Mouse (Mus musculus) activated CD4-positive, CD25-positive, alpha-beta regulatory T cell, adult 4 months (primary cell): Measurements from ENCODE around the gene Gm49393. TPM values are rescaled to one million over a fixed set of nuclear protein-coding genes. Genes with fewer than 3 reads are reported as not detected.
A peak's percentile ranks its signal among the peaks of the same experiment; 100 is the strongest.
"Not testable (repeated sequence)": the region's sequence is repeated elsewhere in the genome, so short reads cannot be mapped to it uniquely, and the experiment has no call there.

ENCODE experiments used
- ATAC-seq: one replicate; pipeline ENCODE4 v1.8.0; 2017
- polyA plus RNA-seq, 2 experiments: library from polyadenylated mRNA; unstranded; fragments of 100-300 nt; shearing (Covaris generic); gene quantifications; one replicate each; pipeline ENCODE4 v1.2.1; 2017

Gene Gm49393
- polyA plus RNA-seq = not detected

DNA sequence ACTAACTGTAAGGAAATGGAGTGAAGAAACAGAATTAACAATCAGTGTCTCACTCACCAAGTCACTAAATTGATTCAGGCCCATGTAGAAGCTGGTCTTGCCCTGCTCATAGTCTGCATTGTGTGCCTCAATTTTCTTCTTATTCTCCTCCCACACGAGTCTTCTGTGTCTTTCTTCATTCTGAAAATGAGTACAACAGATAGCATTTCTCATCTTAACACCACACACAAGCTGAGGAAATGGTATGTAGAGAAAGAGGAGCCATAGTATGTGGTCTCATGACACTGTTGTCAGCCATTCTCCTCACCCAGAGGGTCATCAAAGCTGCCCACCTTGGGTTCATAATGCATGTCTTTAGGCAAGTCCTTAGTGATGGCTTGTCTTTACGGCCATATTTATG is at the start of gene Gm49393:
TSS of gene Gm49393 (minus strand) at position 101 of the 400 bp plus-strand sequence.
- not testable (repeated sequence) for ATAC-seq

GRCm38 (mm10) chr13:60972319-60972718 is 36.9 kb upstream of the Gm49393 start:
- not testable (repeated sequence) for ATAC-seq

DNA sequence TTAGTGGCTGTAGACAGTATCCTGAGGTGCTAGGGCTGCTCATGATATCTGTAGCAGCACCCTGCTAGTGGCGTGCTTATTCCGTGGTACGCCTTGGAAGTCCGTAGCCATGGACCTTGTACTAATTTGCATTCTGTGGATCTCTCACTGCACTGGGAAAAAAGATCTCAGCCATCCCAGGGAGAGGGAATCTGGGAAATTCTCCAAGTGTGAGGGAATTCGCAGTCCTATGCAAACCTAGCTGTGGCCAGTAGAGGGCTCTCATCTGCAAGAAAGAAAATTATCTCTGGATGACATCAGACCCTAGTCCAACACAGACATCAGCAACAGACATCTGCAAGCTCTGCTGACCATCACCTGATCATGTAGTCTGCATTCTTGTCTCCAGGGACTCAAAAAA is 28.6 kb upstream of the Gm49393 start:
- ATAC-seq = not testable (repeated sequence)

GRCm38 (mm10) chr13:60961706-60962105 is 26.3 kb upstream of the Gm49393 start:
- ATAC-seq = no peak

- not testable (repeated sequence) for ATAC-seq
Observed at GRCm38 (mm10) chr13:60941884-60942283, 6.5 kb upstream of the Gm49393 start, which contains the start of gene Tpbpa. Gene Tpbpa (minus strand): TSS chr13:60941984.

- peak; percentile 96 for ATAC-seq
Observed at GRCm38 (mm10) chr13:60936500-60936901, 1.1 kb upstream of the Gm49393 start, which contains the start of the genes Gm49391 and Ctla2a. Gene Gm49391 (minus strand): TSS chr13:60936571. Gene Ctla2a (minus strand): TSS chr13:60936625.

- not testable (repeated sequence) for ATAC-seq
Observed at GRCm38 (mm10) chr13:60904780-60905179, 30.6 kb downstream of the Gm49393 start, which contains the start of gene Tpbpb. Gene Tpbpb (minus strand): TSS chr13:60904880.

- ATAC-seq = peak; percentile 99
Observed at GRCm38 (mm10) chr13:60897328-60897727, 38.1 kb downstream of the Gm49393 start, which contains the start of gene Ctla2b. Gene Ctla2b (minus strand): TSS chr13:60897447.

DNA sequence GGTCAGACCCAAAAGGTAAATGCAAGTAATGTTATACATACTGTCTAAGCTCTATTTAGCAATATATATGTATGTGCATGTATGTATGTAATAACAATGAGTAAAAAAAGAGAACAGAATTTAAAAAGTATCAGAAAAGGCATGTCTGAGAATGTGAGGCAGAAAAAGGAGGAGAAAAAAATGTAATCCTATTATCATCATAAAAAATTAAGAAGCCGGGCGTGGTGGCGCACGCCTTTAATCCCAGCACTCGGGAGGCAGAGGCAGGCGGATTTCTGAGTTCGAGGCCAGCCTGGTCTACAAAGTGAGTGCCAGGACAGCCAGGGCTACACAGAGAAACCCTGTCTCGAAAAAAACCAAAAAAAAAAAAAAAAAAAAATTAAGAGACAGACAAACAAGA is 38.6 kb downstream of the Gm49393 start, which contains the start of gene Gm49392:
TSS of gene Gm49392 (minus strand) at position 101 of the 400 bp plus-strand sequence.
- ATAC-seq = not testable (repeated sequence)

GRCm38 (mm10) chr13:60895406-60896160 is 39.8 kb downstream of the Gm49393 start:
- ATAC-seq = no peak

DNA sequence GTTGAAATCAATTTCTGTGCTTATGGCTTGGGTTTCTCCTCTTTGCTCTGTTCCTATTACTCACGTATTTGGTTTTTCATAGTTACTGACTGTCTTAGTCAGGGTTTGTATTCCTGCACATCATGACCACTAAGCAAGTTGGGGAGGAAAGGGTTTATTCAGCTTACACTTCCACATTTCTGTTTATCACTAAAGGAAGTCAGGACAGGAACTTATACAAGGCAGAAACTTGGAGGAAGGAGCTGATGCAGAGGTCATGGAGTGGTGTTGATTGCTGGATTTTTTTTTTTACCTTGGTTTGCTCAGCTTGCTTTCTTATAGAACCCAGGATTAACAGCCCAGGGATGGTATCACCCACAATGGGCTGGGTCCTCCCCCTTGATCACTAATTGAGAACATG is 43.1 kb downstream of the Gm49393 start:
- no peak for ATAC-seq

GRCm38 (mm10) chr13:60864281-60864680 is 71.1 kb downstream of the Gm49393 start, which contains the start of gene 4930486L24Rik:
Gene 4930486L24Rik (minus strand): TSS chr13:60864475.
- no peak for ATAC-seq

DNA sequence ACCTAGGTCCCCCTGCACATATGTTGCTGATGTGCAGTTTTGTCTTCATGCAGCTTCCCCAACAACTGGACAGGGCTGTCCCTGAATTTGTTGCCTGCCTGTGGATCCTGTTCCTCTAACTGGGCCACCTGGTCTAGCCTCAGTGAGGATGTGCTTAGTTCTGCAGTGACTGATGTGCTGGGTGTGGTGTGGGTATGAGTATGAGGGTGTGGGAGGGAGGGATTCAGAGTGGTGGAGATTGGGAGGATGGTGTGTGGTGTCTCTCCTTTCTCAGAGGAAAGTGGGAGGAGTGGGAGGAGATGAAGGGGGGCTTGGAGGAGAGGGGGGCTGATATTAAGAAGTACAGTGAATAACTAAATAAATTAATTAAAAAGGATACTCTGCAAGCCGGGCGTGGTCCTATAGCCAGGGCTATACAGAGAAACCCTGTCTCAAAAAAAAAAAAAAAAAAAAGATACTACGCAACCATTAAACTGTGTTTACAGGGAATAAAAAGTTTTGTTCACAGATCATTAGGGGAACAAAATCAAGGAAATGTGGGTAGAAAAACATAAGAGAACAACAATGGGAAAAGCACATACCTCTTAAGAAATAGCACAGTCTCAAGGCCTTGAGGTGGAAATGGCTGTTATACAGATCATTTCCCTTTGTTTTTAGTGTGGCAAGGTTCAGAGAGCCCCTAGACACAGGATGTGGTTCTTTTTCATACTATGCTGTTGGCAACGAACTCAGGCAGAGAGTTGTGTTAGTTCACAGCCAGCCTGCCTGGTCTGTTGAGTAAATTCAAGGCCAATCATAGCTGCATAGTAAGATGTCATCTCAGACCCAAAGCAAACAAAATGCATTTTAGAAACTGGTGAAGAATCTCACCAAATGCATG is 86.9 kb downstream of the Gm49393 start:
- ATAC-seq = peak; percentile 98

- no peak for ATAC-seq
Observed at GRCm38 (mm10) chr13:60843153-60843552, 92.2 kb downstream of the Gm49393 start.

DNA sequence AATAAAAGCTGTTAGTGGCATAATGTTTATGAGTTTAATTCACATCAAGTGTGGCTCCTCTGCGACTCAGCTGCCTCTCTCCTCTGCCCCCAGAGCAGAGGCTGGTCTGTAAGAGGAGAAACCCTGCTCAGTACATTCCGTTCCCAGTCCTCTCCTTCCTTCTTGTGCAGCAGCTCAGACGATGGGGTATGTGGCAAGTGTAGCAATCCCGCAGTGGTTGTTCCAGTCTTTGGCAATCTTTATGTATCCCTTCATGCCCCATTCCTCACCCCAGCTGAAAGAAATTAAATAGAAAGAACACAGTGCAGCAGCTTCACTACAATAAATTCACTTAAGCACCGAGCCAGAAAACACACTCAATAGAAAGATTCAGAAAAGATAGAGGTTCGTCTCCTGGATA is 92.7 kb downstream of the Gm49393 start:
- no peak for ATAC-seq

GRCm38 (mm10) chr13:60839353-60839902 is 96.0 kb downstream of the Gm49393 start:
- peak; percentile 76 for ATAC-seq

DNA sequence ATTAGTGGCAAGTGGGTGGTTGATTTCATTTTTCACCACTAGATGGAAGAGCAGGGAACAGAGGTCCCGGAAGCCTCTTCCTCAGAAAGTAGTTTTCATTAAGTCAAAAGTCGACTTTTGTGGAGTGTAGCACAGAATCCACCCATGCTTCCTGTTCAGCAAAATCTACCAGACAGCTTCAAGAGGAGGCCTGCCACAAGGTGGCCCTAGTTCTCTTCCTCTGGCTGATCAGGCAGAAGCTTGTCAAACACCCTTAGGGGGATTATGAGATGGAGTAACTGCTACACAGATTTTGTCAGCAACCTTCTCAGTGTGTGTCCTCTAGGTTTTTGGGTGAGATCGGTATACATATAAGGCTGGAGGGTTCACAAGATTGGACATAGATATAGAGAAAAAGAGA is 109.3 kb downstream of the Gm49393 start:
- peak; percentile 84 for ATAC-seq

DNA sequence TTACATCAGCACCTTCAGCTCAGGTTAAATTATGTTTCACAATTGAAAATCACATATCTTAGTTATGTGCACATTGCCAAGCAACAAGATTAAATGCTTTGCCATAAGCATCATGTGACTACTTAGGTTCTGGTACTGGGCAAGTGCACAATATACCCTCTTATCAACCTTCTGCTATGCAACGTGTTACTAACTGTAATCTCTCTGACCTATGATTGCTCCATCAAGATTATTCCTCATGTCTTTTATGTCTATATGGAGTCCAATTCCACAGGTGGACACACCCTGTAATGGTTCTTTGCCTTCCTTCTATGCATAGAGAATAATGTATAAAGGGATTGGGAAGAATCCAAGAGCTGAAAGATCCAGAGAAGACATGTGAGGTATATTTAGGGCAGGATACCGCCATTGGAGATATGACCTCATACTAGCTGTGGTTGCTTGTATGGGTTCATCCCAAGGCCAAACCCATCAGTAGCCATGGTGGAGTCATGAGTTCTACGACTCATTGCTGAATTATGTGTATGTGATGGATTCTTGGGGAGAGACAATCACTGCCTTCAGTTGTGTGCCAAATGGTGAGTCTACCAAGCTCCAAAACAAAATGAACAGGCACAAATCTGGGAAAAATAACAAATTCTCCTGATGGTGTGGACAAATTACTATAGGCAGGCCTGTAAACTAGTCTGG is 114.8 kb downstream of the Gm49393 start:
- no peak for ATAC-seq

GRCm38 (mm10) chr13:60819469-60819868 is 115.9 kb downstream of the Gm49393 start:
- no peak for ATAC-seq

DNA sequence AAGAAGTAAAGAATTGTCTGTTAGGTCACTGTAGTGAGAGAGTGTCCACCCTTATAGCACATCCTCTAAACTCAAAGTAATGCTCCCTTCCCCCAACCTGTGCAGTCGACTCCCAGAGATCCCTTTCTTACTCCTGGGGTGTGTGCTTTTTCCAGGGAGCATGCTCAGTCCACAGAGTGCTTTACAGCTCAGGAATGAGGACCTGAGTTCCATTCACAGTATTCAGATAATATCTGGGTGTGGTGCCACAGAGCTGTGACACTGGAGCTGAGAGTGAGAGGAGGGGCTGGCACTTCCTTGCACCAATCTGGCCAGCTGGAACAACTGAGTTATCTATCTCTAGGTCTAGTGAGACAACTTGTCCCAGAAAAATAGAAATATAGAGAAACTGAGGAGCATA is 121.7 kb downstream of the Gm49393 start:
- no peak for ATAC-seq

DNA sequence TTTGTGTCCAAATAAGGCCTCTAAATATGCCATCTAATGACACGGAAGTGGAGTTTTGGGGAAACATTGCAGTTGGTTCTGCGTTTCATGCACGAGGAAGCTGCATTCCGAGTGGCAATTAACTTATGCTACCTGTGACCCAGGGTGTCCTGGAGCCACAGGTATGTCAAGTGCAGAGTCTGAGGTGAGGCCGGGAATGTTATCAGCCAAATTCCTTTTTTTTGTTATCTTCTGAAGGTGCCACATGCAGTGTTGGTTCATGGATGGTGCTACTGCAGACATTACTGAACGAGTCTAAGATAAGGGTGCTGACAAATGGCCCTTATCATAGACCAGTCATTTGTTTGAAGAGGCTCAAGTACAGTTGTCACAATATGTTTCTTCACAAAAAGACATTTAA is 122.6 kb downstream of the Gm49393 start:
- ATAC-seq = no peak

DNA sequence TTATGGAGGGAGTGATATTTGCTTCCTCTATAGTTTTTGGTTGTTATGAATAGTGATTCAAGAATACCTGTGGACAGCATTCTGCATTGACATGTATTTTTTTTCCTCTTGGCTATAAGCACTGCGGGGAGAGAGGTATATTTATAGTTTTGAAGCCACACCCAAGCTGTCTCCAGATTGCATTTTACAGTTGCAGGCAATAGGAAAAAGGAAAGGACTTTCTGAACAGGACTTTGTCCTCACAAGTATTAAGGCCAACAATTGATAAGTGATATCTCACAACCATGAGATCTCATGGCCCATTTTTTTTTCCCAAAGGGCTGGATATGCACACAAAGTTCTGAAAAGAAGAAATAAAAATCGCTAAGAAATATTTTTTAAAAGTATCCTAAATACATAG is 125.7 kb downstream of the Gm49393 start:
- no peak for ATAC-seq
